Mouse (Mus musculus) forelimb bud, embryonic 11.5 days (tissue): ENCODE results near the gene Esyt2.

ENCODE experiments used
- DNase-seq: peaks from one replicate; pipeline ENCODE4 v3.0.0-alpha.2; 2012; ENCODE audit warnings: low read depth, low spot score

Esyt2 gene

DNA sequence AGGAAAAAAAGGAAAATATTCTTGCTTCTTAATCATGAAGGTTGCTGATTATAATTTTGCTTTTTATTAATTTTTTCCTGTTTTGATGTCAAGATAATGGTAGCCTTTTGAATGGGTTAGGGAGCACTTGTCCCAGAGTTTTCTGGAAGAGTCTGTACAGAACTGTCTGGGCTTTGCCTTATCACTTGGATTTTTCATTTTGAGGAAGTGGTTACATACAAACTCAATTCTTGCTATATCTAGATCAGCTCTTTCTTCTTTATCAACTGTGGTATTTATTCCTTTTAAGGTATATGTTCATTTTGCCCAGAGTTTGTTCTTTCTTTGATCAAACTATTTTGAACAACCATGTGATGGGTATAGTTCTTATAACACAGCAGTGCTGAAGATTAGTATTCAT, 81.1 kb downstream of the Esyt2 start:
- no peak for DNase-seq

- no peak for DNase-seq
Observed at GRCm38 (mm10) chr12:116366900-116367299, 85.9 kb downstream of the Esyt2 start.

DNA sequence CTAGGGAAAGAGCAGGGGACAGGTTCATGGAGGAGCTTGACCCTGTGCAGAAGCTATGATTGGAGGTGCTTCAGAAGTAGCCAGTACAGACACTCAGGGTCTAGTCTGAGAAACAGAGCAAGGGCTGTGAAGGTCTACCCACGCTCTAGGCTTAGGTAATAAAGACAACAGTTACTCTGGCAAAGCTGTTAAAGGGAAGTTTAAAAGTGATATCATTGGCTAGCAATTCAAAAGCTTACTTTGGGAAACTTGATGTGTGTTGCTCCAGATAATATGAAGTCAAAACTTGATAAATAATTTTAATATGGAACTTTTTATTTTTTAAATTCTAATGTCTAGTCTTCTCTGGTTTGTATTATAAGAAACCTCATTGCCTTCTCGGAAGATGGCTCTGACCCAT, 86.3 kb downstream of the Esyt2 start:
- no peak for DNase-seq

DNA sequence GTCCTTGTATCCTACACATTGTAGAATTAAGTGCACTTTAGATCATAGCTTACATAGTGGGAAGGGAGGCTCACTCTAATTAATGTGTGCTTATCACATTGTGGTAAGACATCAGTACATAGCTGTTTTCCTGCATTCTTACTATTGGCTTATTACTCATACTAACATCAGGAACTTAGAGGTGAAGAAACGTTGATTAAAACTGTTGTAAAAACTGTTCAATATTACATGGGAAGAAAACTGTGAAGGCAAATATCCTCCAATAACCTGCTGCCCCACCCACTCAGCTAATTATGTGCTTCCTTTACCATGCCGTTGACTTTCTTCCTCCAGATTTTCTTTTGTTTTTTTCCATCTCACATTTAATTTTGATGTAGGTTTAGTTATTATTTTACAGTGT, 87.9 kb downstream of the Esyt2 start:
- DNase-seq: no peak

- no peak for DNase-seq
Observed at GRCm38 (mm10) chr12:116383101-116383500, 102.1 kb downstream of the Esyt2 start.

DNA sequence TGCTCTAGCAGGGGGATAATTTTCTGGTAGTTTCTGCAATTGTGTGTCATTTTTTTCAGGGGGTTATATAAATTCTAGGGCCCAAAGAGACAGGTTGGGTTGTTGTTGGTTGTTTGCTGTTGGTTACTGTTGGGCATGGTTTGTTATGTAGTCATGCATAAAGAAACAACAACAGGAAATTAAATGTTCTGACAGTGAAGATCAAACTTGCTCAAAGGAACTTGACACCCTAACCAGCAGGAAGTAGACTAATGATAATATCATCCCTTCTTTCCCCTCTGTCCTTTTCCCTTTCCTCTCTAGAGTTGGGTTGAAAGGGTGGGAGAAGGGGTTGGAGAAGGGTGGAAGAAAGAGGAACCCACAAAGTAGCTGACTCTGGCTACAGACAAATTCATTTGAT, 103.0 kb downstream of the Esyt2 start:
- DNase-seq: no peak

DNA sequence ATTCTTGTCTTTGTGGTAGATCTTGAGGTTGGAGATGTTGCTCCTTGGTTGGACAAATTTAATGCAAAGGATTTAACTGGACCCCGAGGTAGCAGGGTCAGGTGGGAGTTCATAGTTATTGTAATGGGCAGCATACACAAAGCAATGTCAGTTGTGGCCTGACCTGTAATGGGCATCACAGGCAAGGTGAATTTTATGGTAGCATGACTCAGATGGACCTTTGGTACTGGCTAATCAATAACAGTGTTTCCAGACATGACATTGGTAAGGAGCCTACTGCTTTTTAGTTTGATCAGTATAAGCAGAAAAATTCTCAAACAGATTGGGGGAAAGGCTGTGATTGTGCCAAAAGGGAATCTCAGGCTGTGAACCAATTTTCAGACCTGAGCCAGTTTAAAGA, 105.8 kb downstream of the Esyt2 start:
- no peak for DNase-seq

GRCm38 (mm10) chr12:116389868-116390267, 108.9 kb downstream of the Esyt2 start:
- DNase-seq: no peak

GRCm38 (mm10) chr12:116394327-116394726, 113.3 kb downstream of the Esyt2 start:
- peak; percentile 4 for DNase-seq

DNA sequence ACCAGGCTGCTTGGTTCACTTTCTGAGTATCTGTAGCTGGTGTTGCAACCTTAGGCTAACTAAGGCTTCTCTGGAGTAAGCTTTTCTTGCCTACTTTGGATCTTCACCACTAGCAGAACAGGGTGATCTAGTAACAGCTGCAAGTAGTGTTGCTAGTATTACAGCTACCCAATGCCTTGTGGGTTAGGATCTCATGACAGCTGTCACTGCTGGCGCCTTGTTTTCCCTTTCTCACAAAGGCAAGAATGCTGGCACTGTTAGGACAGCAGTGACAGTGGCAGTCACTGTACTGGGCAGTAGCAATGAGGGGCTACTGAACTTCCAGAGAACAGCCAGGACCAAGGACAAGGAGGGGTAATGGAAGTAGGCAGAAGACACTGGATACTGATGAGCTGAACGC, 114.3 kb downstream of the Esyt2 start:
- DNase-seq: no peak

DNA sequence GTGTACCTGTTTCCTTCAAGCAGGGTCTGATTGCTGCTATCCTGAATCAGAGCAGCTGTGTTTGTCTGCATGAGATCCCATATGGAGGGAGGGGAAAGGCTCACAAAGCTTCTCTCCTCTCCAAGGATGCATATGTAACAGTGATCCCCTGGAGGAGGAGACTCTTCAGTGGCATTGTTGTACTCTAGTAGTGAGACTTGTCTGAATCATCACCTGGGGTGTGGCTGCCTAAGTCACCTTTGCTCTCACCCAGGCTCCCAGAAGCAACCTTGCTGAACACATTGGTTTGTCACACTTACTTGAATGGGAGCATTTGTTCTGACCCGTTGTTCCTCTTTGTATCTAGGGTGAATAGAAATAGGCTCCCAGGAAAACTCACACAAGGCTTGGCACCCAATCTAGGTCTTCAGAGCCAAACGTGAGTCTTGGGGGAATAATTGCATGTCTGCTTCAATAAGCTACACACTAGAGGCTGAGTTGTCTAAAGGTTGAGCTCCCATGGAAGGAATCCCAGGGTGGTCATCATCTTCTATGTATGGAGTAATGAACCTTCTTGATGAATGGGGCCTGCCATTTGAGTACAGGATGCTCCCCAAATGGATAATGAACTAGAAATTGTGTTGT, 115.2 kb downstream of the Esyt2 start:
- DNase-seq: no peak

- DNase-seq: no peak
Observed at GRCm38 (mm10) chr12:116404012-116404679, 123.2 kb downstream of the Esyt2 start.

DNA sequence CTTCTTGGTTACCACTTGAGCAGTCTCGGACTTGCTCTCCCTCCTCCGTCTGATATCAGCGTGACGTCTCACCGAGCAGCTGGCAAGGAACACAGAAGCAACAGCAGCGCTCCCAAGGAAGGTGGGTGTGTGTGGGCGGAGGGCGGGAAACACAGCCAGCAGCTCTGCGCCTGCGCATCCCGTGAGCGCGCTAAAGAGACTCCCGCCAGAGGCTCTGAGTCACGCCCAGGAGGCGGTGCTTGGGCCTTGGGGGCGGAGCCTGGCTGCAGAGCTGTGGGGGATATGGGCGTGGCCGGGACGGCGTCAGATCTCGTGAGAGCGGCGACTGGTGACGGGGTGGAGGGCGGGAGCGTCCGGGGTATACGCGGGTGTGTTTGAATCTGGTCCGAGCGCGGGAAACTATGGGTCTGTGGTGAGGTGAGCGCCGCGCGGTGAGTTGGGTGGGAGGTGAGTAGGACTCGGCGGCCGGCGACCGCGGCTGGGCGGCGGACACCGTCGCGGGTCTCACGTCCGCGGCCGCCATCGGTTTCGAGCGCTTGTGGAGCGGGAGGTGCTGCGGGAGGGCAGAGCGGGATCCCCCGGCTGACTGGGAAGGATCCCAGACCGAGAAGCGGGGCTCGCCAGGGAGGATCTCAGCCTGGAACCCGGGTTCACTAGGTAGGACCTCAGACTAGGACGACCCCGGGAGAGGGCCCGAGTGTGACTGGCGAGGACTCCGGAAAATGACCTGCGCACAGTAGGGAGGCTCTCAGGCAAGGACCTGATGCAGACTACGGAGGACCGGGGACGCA, 124.2 kb downstream of the Esyt2 start, which contains the start of gene Ncapg2:
TSS of gene Ncapg2 (plus strand) at position 358 of the 791 bp plus-strand sequence.
- DNase-seq: peak; percentile 99

DNA sequence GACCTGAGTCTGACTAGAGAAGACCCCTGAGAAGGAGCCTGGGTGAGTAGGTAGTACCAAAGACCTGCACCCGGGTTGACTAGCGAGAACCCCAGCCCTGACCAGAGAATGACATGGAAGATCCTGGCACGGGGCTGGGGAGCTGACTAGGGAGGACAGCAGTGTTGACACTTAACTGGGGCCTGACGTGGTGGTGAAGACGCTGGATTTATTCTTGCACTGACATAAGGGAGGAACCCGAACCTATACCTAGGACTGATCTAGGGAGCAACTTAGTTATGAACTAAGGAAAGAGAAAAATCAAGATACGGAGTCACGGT, 124.8 kb downstream of the Esyt2 start:
- peak; percentile 11 for DNase-seq

DNA sequence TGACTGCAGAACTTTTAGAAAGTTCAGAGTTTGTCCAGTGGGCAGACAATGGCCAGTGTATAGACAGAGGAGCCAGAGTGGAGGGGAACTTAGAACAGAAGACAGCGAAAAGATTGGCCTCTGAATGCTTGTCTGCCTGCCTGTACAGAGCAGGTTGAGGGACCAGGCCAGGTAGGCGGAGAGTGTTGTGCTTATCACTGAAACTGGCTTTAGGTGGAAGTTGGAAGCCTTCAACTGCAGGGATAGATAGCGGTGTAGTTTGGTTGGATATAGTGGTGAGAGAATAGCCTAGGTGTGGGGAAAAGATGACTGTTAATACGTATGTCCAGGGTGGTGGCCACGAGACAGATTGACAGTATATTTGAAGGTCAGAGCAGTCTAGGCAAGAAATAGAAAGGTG, 126.9 kb downstream of the Esyt2 start:
- no peak for DNase-seq

- no peak for DNase-seq
Observed at GRCm38 (mm10) chr12:116414941-116415340, 133.9 kb downstream of the Esyt2 start.

GRCm38 (mm10) chr12:116416514-116416913, 135.5 kb downstream of the Esyt2 start:
- DNase-seq: no peak

DNA sequence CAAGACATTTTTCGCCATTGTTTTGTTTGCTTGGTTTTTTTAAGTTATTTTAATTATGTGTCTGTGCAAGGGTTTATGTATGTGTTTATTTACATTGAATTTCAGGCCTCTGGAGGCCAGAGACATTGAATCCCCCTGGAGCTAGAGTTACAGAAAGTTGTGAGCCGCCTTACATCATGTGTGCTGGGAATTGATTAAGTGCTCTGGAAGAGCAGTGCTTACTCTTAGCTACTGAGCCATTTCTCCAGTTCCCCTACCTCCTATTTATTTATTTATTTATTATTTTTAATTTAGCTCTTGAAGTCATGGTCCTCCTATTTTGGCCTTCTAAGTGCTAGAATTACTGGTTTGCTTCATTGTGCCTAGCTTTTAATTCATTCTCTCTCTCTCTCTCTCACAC, 140.7 kb downstream of the Esyt2 start:
- DNase-seq: no peak

DNA sequence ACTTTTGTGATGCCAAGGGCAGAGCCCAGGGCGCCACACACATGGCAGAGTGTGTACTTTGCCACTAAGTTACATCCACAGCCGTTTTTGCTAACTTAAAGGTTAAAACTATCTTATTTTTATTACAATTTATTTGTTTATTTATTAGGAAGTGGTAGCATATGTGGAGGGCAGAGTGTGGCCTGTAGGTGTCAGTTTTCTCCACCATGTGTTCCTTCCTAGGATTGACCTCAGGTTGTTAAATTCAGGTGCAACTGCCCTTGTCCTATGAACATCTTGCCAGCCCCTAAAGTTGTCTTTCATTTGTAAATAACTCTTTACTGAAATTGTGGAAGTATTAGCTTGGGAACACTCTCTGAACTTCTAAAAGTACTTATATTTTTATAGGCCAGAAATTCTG, 144.4 kb downstream of the Esyt2 start:
- DNase-seq: no peak

- no peak for DNase-seq
Observed at GRCm38 (mm10) chr12:116433742-116434141, 152.7 kb downstream of the Esyt2 start.

- DNase-seq: no peak
Observed at GRCm38 (mm10) chr12:116435232-116435631, 154.2 kb downstream of the Esyt2 start.

DNA sequence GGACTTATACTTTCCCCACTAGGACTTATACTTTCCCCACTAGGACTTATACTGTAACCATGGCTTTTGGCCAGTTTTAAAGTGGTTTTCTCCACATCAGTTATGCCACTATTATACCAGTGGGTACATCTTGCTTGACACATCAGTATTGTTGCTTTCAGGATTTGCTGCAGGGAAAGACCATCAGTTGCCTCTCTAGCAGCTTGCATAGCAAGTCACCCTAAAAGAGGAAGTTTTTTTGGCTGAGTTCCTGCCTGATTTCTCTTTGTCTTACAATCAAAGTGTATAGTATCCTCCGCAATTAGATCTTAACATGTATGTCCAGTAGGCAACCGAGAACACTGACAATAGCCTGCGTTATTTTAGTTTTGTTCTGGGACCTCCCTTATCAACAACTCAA, 155.1 kb downstream of the Esyt2 start:
- DNase-seq: no peak

- DNase-seq: no peak
Observed at GRCm38 (mm10) chr12:116438591-116438990, 157.6 kb downstream of the Esyt2 start.
